Mouse (Mus musculus): ENCODE data around the gene Filip1.

DNA sequence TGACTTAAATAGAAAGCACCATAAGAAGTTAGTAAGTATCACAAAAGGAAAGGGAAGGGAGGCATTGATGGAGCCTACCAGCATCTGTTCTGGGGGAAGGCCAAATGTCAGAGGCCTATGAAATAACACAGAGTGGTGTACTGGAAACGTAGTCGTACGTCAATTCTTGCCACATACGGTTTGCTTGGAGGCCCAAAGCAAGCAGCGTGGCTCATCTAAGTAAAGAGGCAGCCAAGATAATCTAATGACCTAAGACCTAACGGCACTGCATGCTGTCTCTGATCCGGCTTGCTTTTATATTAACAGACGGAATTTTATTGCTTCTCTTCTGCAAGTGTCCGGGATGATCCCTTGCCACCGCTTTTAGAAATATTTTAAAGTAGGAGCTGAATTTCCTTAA lies 68.7 kb downstream of the Filip1 start:
- TF ChIP-seq POLR2A (IDR thresholded peaks at IDR 0.05; ENCODE audit: low read depth, low read length) (no peak), CTCF (IDR thresholded peaks at IDR 0.05; ENCODE audit: extremely low read depth, insufficient read length, insufficient replicate concordance, low read depth, low read length) (no peak)
